23 mouse cellular contexts compared by ENCODE assay signal in genomic region chr13:106847534-106847933, GRCm38 (mm10).
"Had no signal": no experiment of that assay in that cellular context is flagged by ENCODE, and none has a peak within 500 bp of the region (broad histone marks: within the 10 kb centered on the region; RNA-seq: fewer than 3 reads in every experiment).

No protein-coding gene starts in this region.

- H3K4me3 ChIP-seq: heart, embryonic 10.5 days; heart, embryonic 12.5 days; intestine, embryonic 15.5 days; kidney, embryonic 15.5 days; layer of hippocampus, adult 2 months; left cerebral cortex, adult 2 months; limb, embryonic 10.5 days; limb, embryonic 12.5 days; liver, embryonic 13.5 days had no signal

- H3K36me3 ChIP-seq: intestine, embryonic 15.5 days had no signal

- DNase-seq: gastrocnemius, postnatal 14 days; gastrocnemius, postnatal 36 days; heart, adult 18-20 months; heart, postnatal 10 days; kidney, adult 18-20 months; kidney, adult 9 months; kidney, postnatal 14 days; kidney, postnatal 36 days; liver; liver, embryonic 13.5 days had no signal

- H3K27ac ChIP-seq: heart, embryonic 10.5 days; hindbrain, embryonic 14.5 days; intestine, embryonic 15.5 days; kidney, embryonic 15.5 days; kidney, postnatal 0 days; layer of hippocampus, adult 2 months; left cerebral cortex, adult 2 months; limb, embryonic 10.5 days; limb, embryonic 12.5 days; liver, embryonic 13.5 days had no signal

- H3K4me1 ChIP-seq: intestine, embryonic 15.5 days; kidney, embryonic 15.5 days; limb, embryonic 10.5 days; limb, embryonic 12.5 days; liver, embryonic 13.5 days had no signal

- H3K27me3 ChIP-seq: heart, embryonic 12.5 days; intestine, embryonic 15.5 days; kidney, embryonic 15.5 days; limb, embryonic 12.5 days; liver, embryonic 13.5 days had no signal

- ATAC-seq: hindbrain, embryonic 16.5 days; inflammation-experienced regulatory T-cells, adult 6 months; intestine, embryonic 15.5 days; intestine, postnatal 0 days had no signal
